11 mouse cellular contexts compared by ENCODE assay signal in genomic region chr5:24821403-24821841, GRCm38 (mm10). TPM values are rescaled to one million over a fixed set of nuclear protein-coding genes. Genes with fewer than 3 reads are reported as not detected.
DNase-seq lines count a peak whose midpoint lies in the region; ATAC-seq lines count a peak whose summit lies in the region.
"Had no signal": no experiment of that assay in that cellular context is flagged by ENCODE, and none has a peak within 500 bp of the region (broad histone marks: within the 10 kb centered on the region; RNA-seq: fewer than 3 reads in every experiment).

No protein-coding gene starts in this region.

- peak; percentile 91 for DNase-seq in heart, adult 11 months
- DNase-seq in heart, postnatal 4 days = no peak
- peak; percentile 83 for DNase-seq in midbrain, embryonic 11.5 days (ENCODE audit: low spot score, missing footprints)
- no peak for DNase-seq in right cerebral cortex, postnatal 4 days
- no peak for DNase-seq in layer of hippocampus, postnatal 25 days (ENCODE audit: extremely low spot score in 1 of 2, low spot score in 1 of 2)
- DNase-seq: right cerebral cortex, postnatal 14 days; thymus, postnatal 14 days had no signal

- H3K36me3 ChIP-seq in midbrain, embryonic 11.5 days (ENCODE audit: control insufficient read depth, insufficient read depth, low read length) = peaks cover 4% of the 10 kb centered on the region; the same call in 1 of the 2 replicates
- H3K36me3 ChIP-seq in midbrain, embryonic 13.5 days = peaks cover 10% of the 10 kb centered on the region
- 0 out of 2 replicates have a peak, but pooled peaks cover 7% of the 10 kb centered on the region for H3K36me3 ChIP-seq in stomach, embryonic 16.5 days (ENCODE audit: control insufficient read depth, insufficient read depth, low read length)

- H3K4me1 ChIP-seq in midbrain, embryonic 11.5 days (ENCODE audit: control insufficient read depth, insufficient read depth, low read length) = no peaks in the 10 kb centered on the region
- peaks cover 39% of the 10 kb centered on the region for H3K4me1 ChIP-seq in midbrain, embryonic 13.5 days (replicated peaks)
- H3K4me1 ChIP-seq in brown adipose tissue, adult 24 weeks (ENCODE audit: control insufficient read depth, insufficient read depth, insufficient read length, low read length) = peaks cover 23% of the 10 kb centered on the region
- H3K4me1 ChIP-seq in stomach, embryonic 16.5 days (ENCODE audit: control insufficient read depth, insufficient read depth, low read length) = peaks cover 20% of the 10 kb centered on the region

- no peak overlapping the region for H3K4me3 ChIP-seq in midbrain, embryonic 11.5 days (ENCODE audit: low read depth, low read length)
- no peak overlapping the region for H3K4me3 ChIP-seq in midbrain, embryonic 13.5 days (replicated peaks)
- H3K4me3 ChIP-seq in brown adipose tissue, adult 24 weeks (ENCODE audit: insufficient read depth, low read depth, low read length) = no peak overlapping the region
- H3K4me3 ChIP-seq in stomach, embryonic 16.5 days (replicated peaks; ENCODE audit: low read length) = no peak overlapping the region

- no peaks in the 10 kb centered on the region for H3K9me3 ChIP-seq in midbrain, embryonic 11.5 days (ENCODE audit: control insufficient read depth, low read length)
- no peaks in the 10 kb centered on the region for H3K9me3 ChIP-seq in midbrain, embryonic 13.5 days
- no peaks in the 10 kb centered on the region for H3K9me3 ChIP-seq in stomach, embryonic 16.5 days (replicated peaks; ENCODE audit: control insufficient read depth, low read length)
- H3K9me3 ChIP-seq: G1E had no signal

- H3K27ac ChIP-seq in midbrain, embryonic 11.5 days (ENCODE audit: low read depth, low read length) = no peak overlapping the region
- no peak overlapping the region for H3K27ac ChIP-seq in midbrain, embryonic 13.5 days
- peak overlapping the region; percentile 69 for H3K27ac ChIP-seq in brown adipose tissue, adult 24 weeks (replicated peaks; ENCODE audit: low read depth, low read length)
- peak overlapping the region; percentile 70 for H3K27ac ChIP-seq in stomach, embryonic 16.5 days (ENCODE audit: low read length)

- H3K27me3 ChIP-seq in midbrain, embryonic 11.5 days (ENCODE audit: control insufficient read depth, insufficient read depth, low read length) = no peaks in the 10 kb centered on the region
- H3K27me3 ChIP-seq in midbrain, embryonic 13.5 days = no peaks in the 10 kb centered on the region
- H3K27me3 ChIP-seq in stomach, embryonic 16.5 days (ENCODE audit: control insufficient read depth, insufficient read depth, low read length) = no peaks in the 10 kb centered on the region

- H3K4me2 ChIP-seq in midbrain, embryonic 11.5 days = no peak overlapping the region
- no peak overlapping the region for H3K4me2 ChIP-seq in midbrain, embryonic 13.5 days (replicated peaks)
- no peak overlapping the region for H3K4me2 ChIP-seq in stomach, embryonic 16.5 days (ENCODE audit: low read depth, low read length)

- WGBS in midbrain, embryonic 11.5 days = 90% methylated on average over 3 of the region's 3 CpGs
- 96% methylated on average over 3 of the region's 3 CpGs for WGBS in midbrain, embryonic 13.5 days
- WGBS in stomach, embryonic 16.5 days = 55% methylated on average over 3 of the region's 3 CpGs

- no peak overlapping the region for H3K9ac ChIP-seq in midbrain, embryonic 11.5 days (ENCODE audit: low read length)
- H3K9ac ChIP-seq in midbrain, embryonic 13.5 days (replicated peaks) = no peak overlapping the region
- H3K9ac ChIP-seq in stomach, embryonic 16.5 days (ENCODE audit: low read length) = no peak overlapping the region

- ATAC-seq in midbrain, embryonic 11.5 days (ENCODE audit: low FRiP score) = no peak
- no peak for ATAC-seq in midbrain, embryonic 13.5 days
- ATAC-seq in stomach, embryonic 16.5 days (ENCODE audit: insufficient read depth, low FRiP score) = peak; percentile 81; the same call in 1 of the 2 replicates

RNA-seq across cellular contexts. Expression of gene Rheb, which starts 21.0 kb away (rescaled TPM):
- 100 to 1,000 TPM in 1 of 2 experiments, 10 to 100 TPM in 1; 99.3 to 100 TPM for total RNA-seq in heart, postnatal 4 days (2021)
- 207 and 224 TPM in 2 replicates for polyA plus RNA-seq in midbrain, embryonic 11.5 days (2014; fragmentation: Nextera tagmentation; extraction: Ambion mirVana)
- 206 and 221 TPM in 2 replicates for polyA plus RNA-seq in midbrain, embryonic 13.5 days (2015; fragmentation: Nextera tagmentation; extraction: Ambion mirVana)
- polyA plus RNA-seq in brown adipose tissue, adult 24 weeks (2012; ENCODE audit: insufficient read depth, insufficient read length, missing spikeins) = 86.6 and 143 TPM in 2 replicates
- 218 and 227 TPM in 2 replicates for polyA plus RNA-seq in stomach, embryonic 16.5 days (2015; fragmentation: Nextera tagmentation; extraction: Ambion mirVana)
- total RNA-seq in layer of hippocampus, postnatal 25 days (2021) = 100 to 1,000 TPM; 116 to 123 TPM

Comparison
In these comparisons a context has a peak if more than half of its experiments do, and no peak if none do; other contexts are left out.
1. DNase-seq: peak in heart, adult 11 months (single experiment) and midbrain, embryonic 11.5 days (single experiment); none in heart, postnatal 4 days (single experiment), right cerebral cortex, postnatal 4 days (single experiment) and layer of hippocampus, postnatal 25 days (0 of 2).
2. H3K27ac ChIP-seq: peak in brown adipose tissue, adult 24 weeks (single experiment) and stomach, embryonic 16.5 days (single experiment); none in midbrain, embryonic 11.5 days (single experiment) and midbrain, embryonic 13.5 days (single experiment).